Mouse (Mus musculus): ENCODE measurements around the gene Slc10a6. TPM values are rescaled to one million over a fixed set of nuclear protein-coding genes. Genes with fewer than 3 reads are reported as not detected.
A peak's percentile ranks its signal among the peaks of the same experiment; 100 is the strongest.

Gene Slc10a6
- total RNA-seq, 2 experiments from 2014 or later: 0.89 to 3.5 TPM

DNA sequence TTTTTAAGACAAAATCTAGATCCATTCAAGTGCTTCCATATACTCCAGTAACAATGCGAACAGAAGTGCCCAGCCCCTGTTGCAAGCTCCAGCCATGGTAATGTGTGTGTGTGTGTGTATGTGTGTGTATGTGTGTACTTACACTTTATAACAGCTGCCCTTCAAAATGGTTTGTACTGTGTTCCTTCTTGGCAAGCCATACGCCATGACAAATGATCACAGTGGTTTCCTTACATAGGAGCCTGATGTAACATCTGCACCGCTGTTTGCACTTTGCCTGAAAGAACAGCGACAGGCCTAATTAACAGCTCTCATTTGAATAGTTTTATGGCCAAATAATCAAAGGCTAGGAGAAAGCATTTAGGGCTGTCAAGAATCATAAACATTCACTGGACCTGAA lies 25.6 kb upstream of the Slc10a6 start:
- TF ChIP-seq CTCF (IDR thresholded peaks at IDR 0.05): no peak
- Histone ChIP-seq H3K4me3 (peak overlapping the region; percentile 85; the same call in 1 of the 2 replicates), H3K27ac (no peak overlapping the region)
- intact Hi-C loops (cut with DNase I): loop anchor here (5.0 to 10.0 kb wide), 2 partner anchors 42 to 60 kb away; no protein-coding TSS in a partner anchor
- no peak for DNase-seq

DNA sequence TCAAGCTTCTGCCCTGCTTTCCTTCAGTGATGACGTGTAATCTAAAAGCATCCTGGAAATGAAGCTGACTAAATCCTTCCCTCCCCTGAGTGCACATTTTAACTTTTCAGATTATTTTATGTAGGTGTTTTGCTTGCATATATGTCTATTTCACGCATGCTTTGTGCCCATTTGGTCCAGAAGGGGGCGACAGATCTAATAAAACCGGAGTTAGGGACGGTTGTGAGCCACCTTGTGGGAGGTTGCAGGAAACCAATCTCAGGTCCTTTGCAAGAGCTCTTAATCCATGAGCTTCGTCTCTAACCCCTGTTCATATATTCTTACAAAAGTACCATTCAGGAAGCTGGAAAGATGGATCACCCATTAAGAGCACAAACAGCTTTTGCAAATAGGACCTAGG lies 25.0 kb upstream of the Slc10a6 start:
- TF ChIP-seq CTCF (IDR thresholded peaks at IDR 0.05): peak; percentile 52
- Histone ChIP-seq H3K27ac (no peak overlapping the region), H3K4me3 (no peak overlapping the region)
- no peak for DNase-seq
- intact Hi-C loops (cut with DNase I): loop anchor here (10.0 kb wide), 1 partner anchor 59 kb away; no protein-coding TSS in a partner anchor

DNA sequence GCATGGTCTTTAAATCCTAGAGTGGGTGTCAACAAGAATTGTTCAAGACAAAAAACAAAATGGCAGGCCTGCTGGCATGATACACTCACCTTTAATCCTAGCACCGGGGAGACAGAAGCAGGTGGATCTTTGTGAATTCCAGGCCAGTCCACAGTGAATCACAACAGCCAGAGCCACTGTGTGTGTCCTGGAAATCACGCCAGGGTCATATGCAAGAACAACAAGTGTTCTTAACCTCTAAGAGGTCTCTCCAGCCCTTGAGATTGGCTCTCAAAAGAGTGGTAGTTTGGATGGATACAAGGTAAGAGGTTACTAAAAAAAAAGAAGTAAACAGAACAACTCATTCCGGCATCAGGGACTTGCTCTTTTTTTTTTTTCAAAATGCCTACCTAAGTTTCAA lies 18.1 kb upstream of the Slc10a6 start:
- no peak overlapping the region for H3K4me3 ChIP-seq
- H3K27ac ChIP-seq: no peak overlapping the region
- no peak for DNase-seq
- no peak for TF ChIP-seq CTCF (IDR thresholded peaks at IDR 0.05)
- intact Hi-C loops (cut with DNase I): no loop called here

DNA sequence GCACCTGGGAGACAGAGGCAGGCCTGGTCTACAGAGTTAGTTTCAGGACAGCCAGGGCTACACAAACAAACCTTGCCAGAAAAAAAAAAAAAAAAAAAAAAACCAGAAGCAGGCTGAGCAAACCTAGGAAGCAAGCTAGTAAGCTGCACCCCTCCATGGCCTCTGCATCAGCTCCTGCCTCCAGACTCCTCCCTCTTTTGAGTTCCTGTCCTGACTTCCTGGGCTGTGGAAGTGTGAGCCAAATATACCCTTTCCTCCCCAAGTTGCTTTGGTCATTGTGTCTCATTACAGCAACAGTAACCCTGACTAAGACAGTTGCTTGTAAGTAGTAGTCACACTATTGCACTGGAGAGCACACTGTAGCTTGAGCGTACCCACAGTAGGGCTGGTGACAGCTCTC lies 15.0 kb upstream of the Slc10a6 start:
- Histone ChIP-seq H3K27ac (no peak overlapping the region), H3K4me3 (no peak overlapping the region)
- DNase-seq: no peak
- intact Hi-C loops (cut with DNase I): no loop called here
- no peak for TF ChIP-seq CTCF (IDR thresholded peaks at IDR 0.05)

GRCm38 (mm10) chr5:103637162-103637561 lies 8.0 kb upstream of the Slc10a6 start:
- DNase-seq: no peak
- Histone ChIP-seq H3K27ac (peak overlapping the region; percentile 28), H3K4me3 (no peak overlapping the region)
- intact Hi-C loops (cut with DNase I): no loop called here
- no peak for TF ChIP-seq CTCF (IDR thresholded peaks at IDR 0.05)

GRCm38 (mm10) chr5:103629854-103630580 lies 814 bp upstream of the Slc10a6 start:
- intact Hi-C loops (cut with DNase I): no loop called here
- peak overlapping the region; percentile 90 for H3K27ac ChIP-seq
- TF ChIP-seq CTCF (IDR thresholded peaks at IDR 0.05): no peak
- no peak for DNase-seq
- peak overlapping the region; percentile 65 for H3K4me3 ChIP-seq

GRCm38 (mm10) chr5:103628499-103628898 lies 704 bp downstream of the Slc10a6 start:
- no peak for TF ChIP-seq CTCF (IDR thresholded peaks at IDR 0.05)
- peak overlapping the region; percentile 65 for H3K4me3 ChIP-seq
- H3K27ac ChIP-seq: peak overlapping the region; percentile 90
- intact Hi-C loops (cut with DNase I): no loop called here
- DNase-seq: no peak

DNA sequence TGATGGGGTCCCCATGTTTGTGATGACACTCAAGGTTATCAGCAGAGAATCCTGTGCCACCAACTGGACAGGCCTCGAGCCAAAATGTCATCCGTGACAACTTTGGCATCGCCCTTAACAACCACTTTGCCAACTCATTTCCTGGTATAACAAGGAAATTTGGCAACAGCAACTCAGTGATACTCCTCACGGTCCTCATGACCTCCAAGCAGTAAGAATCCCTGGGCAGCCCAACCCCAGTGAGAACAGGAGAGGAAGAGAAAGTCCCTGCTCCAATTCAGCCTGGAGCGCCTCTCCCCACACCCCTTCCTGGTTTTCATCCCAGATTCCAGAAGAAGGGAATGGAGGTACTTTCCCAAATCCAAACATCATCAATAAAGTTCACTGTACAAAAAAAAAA lies 4.4 kb downstream of the Slc10a6 start:
- TF ChIP-seq CTCF (IDR thresholded peaks at IDR 0.05): no peak
- Histone ChIP-seq H3K4me3 (no peak overlapping the region), H3K27ac (no peak overlapping the region)
- DNase-seq: no peak
- intact Hi-C loops (cut with DNase I): no loop called here

DNA sequence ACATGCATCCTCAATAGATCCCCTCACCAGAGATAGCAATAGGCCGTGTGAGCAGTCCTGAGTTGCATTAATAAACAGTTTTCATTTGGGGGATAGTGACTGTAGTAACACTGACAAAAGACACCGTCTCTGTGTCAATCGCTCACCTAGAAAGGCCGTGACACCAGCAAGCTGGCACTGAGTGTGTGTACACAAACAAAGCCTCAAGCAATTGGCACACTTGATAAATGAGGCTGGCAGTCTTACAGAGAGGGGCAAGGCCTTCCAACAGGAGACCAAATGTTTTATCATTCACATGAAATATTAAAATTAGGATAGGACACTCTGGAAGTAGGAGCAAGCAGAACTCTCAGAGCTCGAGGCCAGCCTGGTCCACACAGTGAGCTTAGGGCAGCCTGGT lies 6.9 kb downstream of the Slc10a6 start:
- intact Hi-C loops (cut with DNase I): no loop called here
- no peak for TF ChIP-seq CTCF (IDR thresholded peaks at IDR 0.05)
- Histone ChIP-seq H3K27ac (no peak overlapping the region), H3K4me3 (no peak overlapping the region)
- DNase-seq: no peak

GRCm38 (mm10) chr5:103620301-103620973 lies 8.8 kb downstream of the Slc10a6 start:
- peak overlapping the region; percentile 74 for H3K27ac ChIP-seq
- no peak for TF ChIP-seq CTCF (IDR thresholded peaks at IDR 0.05)
- no peak overlapping the region for H3K4me3 ChIP-seq
- peak; percentile 32 for DNase-seq
- intact Hi-C loops (cut with DNase I): no loop called here

DNA sequence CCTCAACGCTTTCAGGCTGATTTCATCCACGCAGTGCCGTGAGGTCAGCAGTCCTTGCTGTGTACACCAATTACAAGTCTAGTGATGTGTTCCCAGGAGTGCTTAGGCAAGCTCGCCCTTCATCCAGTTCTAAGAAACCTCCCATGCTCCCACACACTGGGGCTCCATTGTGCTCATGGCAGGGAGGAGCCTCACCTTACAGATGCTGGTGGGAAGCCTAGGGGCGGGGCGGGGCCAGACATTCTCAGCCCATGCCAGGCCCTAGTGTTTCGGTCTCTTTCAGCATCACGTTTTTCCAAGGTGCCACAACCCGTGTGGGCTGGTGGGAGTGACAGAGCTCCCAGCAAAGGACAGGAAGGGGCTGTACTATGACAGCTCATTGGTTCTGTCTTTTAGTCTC lies 12.0 kb downstream of the Slc10a6 start:
- intact Hi-C loops (cut with DNase I): no loop called here
- H3K4me3 ChIP-seq: no peak overlapping the region
- no peak for TF ChIP-seq CTCF (IDR thresholded peaks at IDR 0.05)
- H3K27ac ChIP-seq: no peak overlapping the region
- DNase-seq: no peak

GRCm38 (mm10) chr5:103614356-103614755 lies 14.8 kb downstream of the Slc10a6 start:
- TF ChIP-seq CTCF (IDR thresholded peaks at IDR 0.05): no peak
- H3K4me3 ChIP-seq: no peak overlapping the region
- DNase-seq: no peak
- intact Hi-C loops (cut with DNase I): loop anchor here (5.0 kb wide), 1 partner anchor 43 kb away; the partner anchor contains the start of gene 1700016H13Rik
- H3K27ac ChIP-seq: no peak overlapping the region

GRCm38 (mm10) chr5:103612316-103612715 lies 16.9 kb downstream of the Slc10a6 start:
- no peak for TF ChIP-seq CTCF (IDR thresholded peaks at IDR 0.05)
- intact Hi-C loops (cut with DNase I): loop anchor here (5.0 kb wide), 1 partner anchor 45 kb away; the partner anchor contains the start of gene 1700016H13Rik
- no peak overlapping the region for H3K27ac ChIP-seq
- H3K4me3 ChIP-seq: no peak overlapping the region
- DNase-seq: no peak
